Mouse (Mus musculus): ENCODE data around the gene Il31ra. TPM values are rescaled to one million over a fixed set of nuclear protein-coding genes. Genes with fewer than 3 reads are reported as not detected.

The Il31ra gene
- polyA plus RNA-seq, 1 experiment from 2014 or later, result 0.13 TPM

DNA sequence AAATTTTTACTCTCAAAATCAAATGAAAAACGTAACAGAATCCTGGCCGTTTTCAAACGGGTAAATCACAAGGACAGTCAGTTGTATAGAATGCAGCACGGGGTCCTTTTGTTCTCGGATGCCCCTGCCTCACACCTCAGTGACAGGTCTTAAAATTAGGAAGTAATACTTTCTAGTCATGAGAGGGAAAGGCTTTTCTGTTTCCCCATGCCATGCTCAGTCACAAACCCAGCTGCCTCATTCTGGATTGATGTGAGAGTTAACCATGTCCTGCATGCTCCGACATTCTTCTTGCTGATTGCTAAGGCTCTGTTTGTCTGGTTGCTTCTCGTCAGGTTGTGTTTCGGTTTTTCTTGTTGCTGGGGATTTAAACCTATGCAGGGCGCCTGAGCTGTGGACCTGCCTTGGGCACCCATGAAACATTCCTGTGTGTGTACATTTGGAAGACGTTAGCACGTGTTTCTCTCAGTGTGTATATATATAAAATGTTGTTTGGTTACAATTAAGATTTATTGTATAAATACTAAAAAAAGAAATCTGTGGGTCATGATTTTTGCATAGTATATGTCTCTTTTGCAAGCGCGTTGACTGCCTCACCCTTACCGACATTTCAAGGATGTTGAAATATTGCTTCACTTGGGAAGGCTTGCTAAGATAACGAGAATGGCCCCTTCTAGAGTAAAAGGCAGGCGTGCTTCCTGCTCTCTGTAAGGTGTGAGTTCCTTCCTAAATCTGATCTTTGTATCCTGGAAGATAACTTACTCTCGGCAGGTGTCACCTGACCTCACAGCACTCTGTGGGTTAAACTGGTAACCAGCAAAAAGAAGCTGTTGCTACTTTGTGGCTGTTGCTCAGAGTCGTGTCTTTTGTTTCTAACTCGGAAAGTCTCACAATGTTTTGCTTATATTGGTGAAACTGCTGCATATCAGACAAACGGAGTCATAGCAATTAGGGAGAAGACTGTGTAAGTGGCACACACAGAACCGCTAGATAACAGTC, 120.1 kb downstream of the Il31ra start:
- Histone ChIP-seq H3K27ac (ENCODE audit: low read depth, low read length) (no peak overlapping the region), H3K9ac (ENCODE audit: low read length) (no peak overlapping the region), H3K4me3 (ENCODE audit: low read depth, low read length) (no peak overlapping the region), H3K9me3 (ENCODE audit: control insufficient read depth, low read length) (no peaks in the 10 kb centered on the region), H3K36me3 (ENCODE audit: control insufficient read depth, insufficient read depth, low read length) (no peaks in the 10 kb centered on the region), H3K4me1 (ENCODE audit: control insufficient read depth, insufficient read depth, low read length) (no peaks in the 10 kb centered on the region), H3K27me3 (ENCODE audit: control insufficient read depth, insufficient read depth, low read length) (no peaks in the 10 kb centered on the region), H3K4me2 (ENCODE audit: low read depth) (no peak overlapping the region)
- no peak for ATAC-seq (ENCODE audit: insufficient read depth, low FRiP score, low TSS enrichment)
- no peak for DNase-seq (ENCODE audit: low spot score)
- 82% methylated on average over 21 of the region's 21 CpGs for WGBS

DNA sequence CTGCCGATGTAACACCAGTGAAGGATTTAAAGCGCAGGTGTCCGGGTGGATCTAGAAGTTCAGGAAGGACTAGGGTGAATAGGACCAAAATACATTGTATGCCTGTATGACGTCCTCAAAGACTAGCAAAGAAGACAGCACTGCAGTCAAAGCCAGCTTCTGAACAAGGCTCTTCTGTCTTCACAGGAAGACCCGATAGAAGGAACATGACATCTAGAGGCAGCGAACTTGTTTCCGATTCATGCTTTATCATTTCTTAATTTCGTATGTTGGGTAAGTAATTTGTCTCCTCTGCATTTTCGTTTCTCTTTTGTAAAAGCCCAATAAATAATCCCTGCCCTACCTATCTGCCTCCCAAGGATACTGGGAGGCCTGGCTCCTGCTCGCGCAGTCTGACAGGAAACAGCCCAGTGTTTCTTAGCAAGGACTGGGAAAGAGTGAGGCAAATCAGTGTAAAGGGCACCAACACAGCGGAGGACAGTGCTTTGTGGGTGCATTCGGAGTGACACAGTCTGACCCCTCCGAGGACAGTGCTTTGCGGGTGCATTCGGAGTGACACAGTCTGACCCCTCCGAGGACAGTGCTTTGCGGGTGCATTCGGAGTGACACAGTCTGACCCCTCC, 121.6 kb downstream of the Il31ra start:
- Histone ChIP-seq H3K4me2 (ENCODE audit: low read depth) (no peak overlapping the region), H3K9ac (ENCODE audit: low read length) (no peak overlapping the region), H3K4me3 (ENCODE audit: low read depth, low read length) (no peak overlapping the region), H3K36me3 (ENCODE audit: control insufficient read depth, insufficient read depth, low read length) (no peaks in the 10 kb centered on the region), H3K9me3 (ENCODE audit: control insufficient read depth, low read length) (no peaks in the 10 kb centered on the region), H3K27me3 (ENCODE audit: control insufficient read depth, insufficient read depth, low read length) (no peaks in the 10 kb centered on the region), H3K27ac (ENCODE audit: low read depth, low read length) (no peak overlapping the region), H3K4me1 (ENCODE audit: control insufficient read depth, insufficient read depth, low read length) (no peaks in the 10 kb centered on the region)
- DNase-seq (ENCODE audit: low spot score), result no peak
- ATAC-seq (ENCODE audit: insufficient read depth, low FRiP score, low TSS enrichment), result no peak
- 84% methylated on average over 18 of the region's 19 CpGs for WGBS

DNA sequence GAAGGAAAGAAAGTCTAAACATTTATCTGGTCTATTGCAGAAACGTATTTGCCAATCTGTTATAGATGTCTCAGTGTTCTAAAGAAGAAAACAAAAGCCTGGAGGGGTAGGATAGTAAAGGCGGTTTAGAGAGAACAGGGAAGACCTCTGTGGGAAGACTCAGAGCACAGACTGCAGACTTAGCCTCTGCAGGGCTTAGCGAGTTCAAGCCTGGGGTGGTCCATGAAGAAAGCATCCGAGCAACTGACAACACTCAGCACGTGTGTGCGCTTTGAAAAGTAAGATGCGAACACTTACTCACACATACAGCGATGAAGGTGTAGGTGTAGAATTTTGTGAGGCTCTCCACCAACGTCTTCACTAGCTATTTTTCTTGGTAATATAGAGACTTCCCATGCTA, 123.0 kb downstream of the Il31ra start:
- Histone ChIP-seq H3K4me3 (ENCODE audit: low read depth, low read length) (no peak overlapping the region), H3K4me2 (ENCODE audit: low read depth) (no peak overlapping the region), H3K36me3 (ENCODE audit: control insufficient read depth, insufficient read depth, low read length) (no peaks in the 10 kb centered on the region), H3K27ac (ENCODE audit: low read depth, low read length) (no peak overlapping the region), H3K9me3 (ENCODE audit: control insufficient read depth, low read length) (no peaks in the 10 kb centered on the region), H3K4me1 (ENCODE audit: control insufficient read depth, insufficient read depth, low read length) (no peaks in the 10 kb centered on the region), H3K27me3 (ENCODE audit: control insufficient read depth, insufficient read depth, low read length) (no peaks in the 10 kb centered on the region), H3K9ac (ENCODE audit: low read length) (no peak overlapping the region)
- DNase-seq (ENCODE audit: low spot score) (no peak), ATAC-seq (ENCODE audit: insufficient read depth, low FRiP score, low TSS enrichment) (no peak)
- 90% methylated on average over 9 of the region's 9 CpGs for WGBS

Other genes with a start within 250 kb of the Il31ra start
- gene Il6st, start 130.3 kb downstream of the Il31ra start, polyA plus RNA-seq (2014; fragmentation: Nextera tagmentation; extraction: Ambion mirVana), result 33.1 and 37.3 TPM in 2 replicates
- gene Ddx4, start 58.1 kb upstream of the Il31ra start, polyA plus RNA-seq (2014; fragmentation: Nextera tagmentation; extraction: Ambion mirVana), result 0.30 and 1.0 TPM in 2 replicates
- gene Slc38a9, start 66.4 kb upstream of the Il31ra start, polyA plus RNA-seq (2014; fragmentation: Nextera tagmentation; extraction: Ambion mirVana), result 17.6 and 18.9 TPM in 2 replicates
- 19.5 and 21.4 TPM in 2 replicates for gene Plpp1, start 206.4 kb upstream of the Il31ra start, polyA plus RNA-seq (2014; fragmentation: Nextera tagmentation; extraction: Ambion mirVana)